Mouse (Mus musculus) layer of hippocampus, adult 18-20 months (tissue): ENCODE results near the gene Fam50a. TPM values are rescaled to one million over a fixed set of nuclear protein-coding genes. Genes with fewer than 3 reads are reported as not detected.

Experiments
- DNase-seq, 2 experiments: peaks; one replicate each; pipeline ENCODE4 v3.0.0; 2022; ENCODE audit warnings: low spot score in 2 of 2
- long read RNA-seq: library from polyadenylated mRNA; stranded (forward); transcript quantifications from one replicate; pipeline ENCODE4 v2.0.0, GENCODE M21; 2021
- total RNA-seq, 2 experiments: library from RNA; stranded (reverse); gene quantifications; 2 replicates each; pipeline ENCODE4 v1.2.3; 2021

Fam50a gene
- total RNA-seq, result 10 to 100 TPM; 24.6 to 30.3 TPM
- long read RNA-seq, transcript Fam50a-201 (13 exons, 1,383 nt), result major isoform, 16 of 24 reads
- long read RNA-seq, partial matches to known transcripts, result 3 of 24 reads
- long read RNA-seq, other reads (novel, unspliced or antisense), result 5 of 24 reads

DNA sequence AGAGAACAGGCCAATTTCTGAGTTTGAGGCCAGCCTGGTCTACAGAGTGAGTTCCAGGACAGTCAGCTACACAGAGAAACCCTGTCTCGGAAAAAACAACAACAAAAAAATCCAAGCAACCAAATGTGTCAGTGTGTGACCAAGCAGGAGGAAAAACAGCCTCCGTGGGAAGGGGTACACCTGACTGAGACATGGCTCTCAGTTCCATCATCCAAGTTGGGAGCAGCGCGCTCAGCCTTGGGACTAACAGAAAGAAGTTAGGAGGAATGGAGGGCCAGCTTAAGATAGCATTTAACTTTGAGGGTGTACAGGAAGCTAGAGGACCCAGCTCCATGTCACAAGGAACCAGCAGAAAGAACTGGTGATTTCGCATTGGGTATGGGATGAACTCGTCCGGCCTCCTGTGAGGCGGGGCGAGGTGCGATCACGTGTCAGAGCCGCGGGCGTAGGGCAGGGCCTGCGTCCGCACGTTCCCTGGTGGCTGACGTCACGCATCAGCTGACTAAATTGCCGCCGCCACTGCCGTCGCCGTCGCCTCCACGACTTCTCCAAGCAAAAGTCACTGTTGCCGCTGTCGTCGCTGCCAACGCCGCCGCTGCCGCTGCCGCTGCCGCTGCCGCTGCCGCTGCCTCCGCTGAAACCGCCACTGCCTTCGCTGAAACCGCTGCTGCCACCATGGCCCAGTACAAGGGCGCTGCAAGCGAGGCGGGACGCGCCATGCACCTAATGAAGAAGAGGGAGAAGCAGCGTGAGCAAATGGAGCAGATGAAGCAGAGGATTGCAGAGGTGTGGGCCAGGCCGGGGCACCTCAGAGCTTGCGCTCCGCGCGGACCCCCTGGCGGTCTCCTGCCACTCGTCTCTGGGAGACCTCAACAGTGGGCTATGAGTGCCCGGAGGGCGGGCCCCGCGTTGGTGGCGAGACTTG is at the start of gene Fam50a:
Gene Fam50a, plus strand, starts transcription at position 494 of the 925 bp plus-strand sequence.
- peak; percentile 79 to 91 for DNase-seq

DNA sequence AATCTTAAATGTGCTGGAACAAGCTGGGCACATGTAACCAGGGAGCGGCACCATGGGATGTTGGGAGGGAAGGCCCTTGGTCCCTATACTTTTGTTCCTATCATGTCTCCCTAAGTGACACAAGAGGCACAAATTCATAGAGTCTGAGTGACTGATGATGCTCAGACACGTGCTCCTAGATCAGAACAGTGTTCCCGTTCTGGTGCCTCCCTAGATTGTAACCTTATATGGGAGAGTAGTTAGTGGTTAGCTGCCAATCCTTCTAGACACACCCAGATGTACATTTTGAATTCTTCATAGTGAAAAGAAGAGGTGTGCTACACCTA is 43.1 kb upstream of the Fam50a start:
- DNase-seq, result no peak

GRCm38 (mm10) chrX:74270062-74270901 is 42.6 kb upstream of the Fam50a start, which contains the start of gene Rpl10:
Gene Rpl10 (plus strand): TSS chrX:74270812.
- peak; percentile 87 to 94 for DNase-seq

GRCm38 (mm10) chrX:74270902-74271551 is 41.8 kb upstream of the Fam50a start:
- DNase-seq, result peak in 1 of 2 experiments; percentile 28

DNA sequence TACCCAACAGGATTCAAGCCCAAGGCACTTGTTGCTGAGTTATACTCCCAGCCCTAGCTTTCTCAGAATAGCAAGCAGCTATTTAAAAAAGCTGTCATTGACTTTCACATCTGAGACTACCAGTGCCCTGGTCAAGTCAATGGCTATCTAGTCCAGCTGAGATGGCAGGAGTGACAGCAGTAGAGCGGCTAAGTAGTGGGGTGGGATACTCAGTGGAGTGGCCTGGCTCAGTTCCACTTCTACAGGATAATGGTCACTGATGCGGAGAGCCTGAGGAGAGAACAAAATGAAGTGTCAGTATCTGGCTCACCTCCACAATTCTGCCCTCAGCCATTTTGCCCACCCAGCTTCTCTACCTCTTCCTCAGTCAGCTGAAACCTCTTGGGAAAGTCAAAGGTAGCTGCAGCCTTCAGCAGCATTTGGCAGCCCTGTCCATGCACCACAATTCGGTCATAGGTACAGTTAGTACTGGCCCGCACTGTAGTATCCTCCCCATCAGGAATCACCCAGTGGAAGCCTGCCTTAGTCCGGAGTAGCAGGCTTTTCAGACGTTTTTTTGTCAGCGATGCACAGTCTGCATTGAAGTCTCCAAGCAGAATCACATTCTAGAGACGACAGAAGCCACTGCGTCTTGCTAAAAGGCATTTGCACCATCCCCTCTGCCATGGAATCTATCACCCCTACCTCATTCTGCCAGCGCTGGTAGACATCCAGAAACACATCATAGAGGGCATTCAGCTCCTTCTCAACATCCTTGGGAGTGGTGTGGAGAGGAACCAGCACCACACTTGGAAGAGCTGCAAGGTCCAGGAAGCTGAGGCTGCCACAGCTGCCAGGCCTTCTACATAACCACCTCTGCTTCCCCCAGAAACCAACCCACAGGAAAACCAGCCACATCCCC is 39.2 kb upstream of the Fam50a start:
- DNase-seq, result no peak

- DNase-seq, result no peak
Observed at GRCm38 (mm10) chrX:74277916-74278315, 34.9 kb upstream of the Fam50a start.

DNA sequence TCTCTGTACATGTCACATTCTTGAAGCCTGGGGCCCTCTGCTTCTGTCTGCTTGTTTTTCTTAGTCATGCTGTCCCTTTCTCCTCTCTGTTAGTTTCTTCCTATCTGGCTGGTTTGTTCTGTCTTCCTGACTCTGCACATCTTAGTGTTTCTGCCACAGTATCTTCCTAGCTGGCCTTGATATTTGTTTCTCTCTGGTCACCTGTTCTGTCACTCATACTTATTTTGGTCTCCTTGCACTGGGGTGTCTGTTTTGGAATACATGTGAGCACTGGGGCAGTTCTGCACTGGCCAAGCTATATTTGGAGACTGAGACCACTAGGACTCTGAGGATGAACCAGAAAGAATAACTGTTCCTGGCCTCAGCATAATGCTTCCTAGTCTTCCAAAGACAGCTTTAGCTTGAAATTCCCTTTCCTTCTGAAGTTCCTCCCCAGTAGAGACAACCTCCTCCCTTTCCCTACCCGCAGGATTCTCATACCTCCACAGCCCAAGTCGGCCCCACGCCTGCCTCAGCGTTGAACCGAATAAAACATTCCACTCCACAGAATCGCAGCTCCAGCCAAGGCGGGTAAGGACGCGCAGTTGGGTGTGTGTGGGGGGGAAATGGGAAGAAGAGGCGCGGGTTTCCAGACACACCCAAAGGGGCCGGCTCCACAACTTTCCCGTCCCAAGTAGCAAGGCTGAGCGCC is 31.6 kb upstream of the Fam50a start:
- no peak for DNase-seq

DNA sequence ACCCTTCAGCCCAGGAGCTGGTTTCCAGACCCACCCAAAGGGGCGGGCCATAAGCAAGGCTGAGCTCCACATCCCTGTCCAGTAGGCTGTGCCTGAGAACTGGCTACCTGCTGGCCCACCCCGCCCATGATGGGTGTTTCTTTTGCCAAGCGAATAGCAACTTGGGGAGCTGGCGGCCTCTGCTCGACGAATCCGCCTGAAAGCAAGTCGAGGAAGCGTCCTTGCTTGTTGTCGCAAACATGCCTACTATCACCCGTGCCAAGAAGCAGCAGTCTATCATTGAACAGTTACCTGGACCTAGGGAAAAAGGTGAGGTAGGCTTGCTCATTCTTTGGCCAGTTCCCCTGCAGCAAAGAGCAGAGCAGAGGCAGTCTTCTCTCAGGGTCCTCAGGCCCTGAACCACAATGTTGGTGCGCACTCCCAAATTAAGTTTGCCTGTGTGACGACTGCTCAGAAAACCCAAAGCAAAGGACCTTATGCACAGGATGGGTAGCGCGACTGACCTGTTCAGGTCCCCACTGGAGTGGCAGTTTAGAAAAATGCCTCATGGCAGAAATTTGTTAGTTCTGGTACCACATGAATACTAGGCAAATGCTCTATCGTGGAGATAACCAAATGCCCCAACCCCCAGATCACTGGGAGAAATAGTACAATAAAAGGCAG is 31.0 kb upstream of the Fam50a start, which contains the start of the genes Taz and Dnase1l1:
Gene Taz, plus strand, starts transcription at position 181 of the 663 bp plus-strand sequence.
Gene Dnase1l1, minus strand, starts transcription at position 606 of the 663 bp plus-strand sequence.
- DNase-seq, result peak; percentile 14 to 28

DNA sequence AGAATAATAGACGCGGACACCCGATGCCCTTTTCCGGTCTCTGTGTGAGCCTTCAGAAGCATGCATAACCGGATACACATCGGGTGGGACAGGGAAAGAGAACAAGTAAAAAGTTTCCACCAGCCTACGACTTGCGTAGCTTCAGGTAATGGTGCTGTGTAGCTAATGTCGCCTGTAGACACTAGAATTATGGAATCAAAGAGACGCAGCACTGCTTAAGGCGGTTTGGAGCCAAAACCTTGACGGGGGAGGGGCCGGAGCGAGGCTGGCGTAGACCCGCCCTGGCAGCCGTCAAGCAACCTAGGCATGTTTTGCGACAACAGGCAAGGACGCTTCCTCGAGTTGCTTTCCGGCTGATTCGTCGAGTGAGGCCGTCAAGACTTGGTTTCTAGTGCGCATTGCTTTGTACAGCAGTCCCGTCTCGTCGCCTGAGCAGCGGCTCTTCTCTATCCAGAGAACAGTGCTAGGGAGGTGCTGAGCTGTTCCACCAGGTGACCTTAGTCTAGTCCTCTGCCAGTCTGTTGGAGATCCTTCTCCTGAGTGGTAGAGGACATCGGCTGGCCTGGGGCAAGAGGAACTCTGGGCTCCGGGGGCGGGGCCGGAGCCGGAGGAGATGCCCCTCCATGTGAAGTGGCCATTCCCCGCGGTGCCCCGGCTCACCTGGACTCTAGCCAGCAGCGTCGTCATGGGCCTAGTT is 30.3 kb upstream of the Fam50a start:
- DNase-seq, result peak; percentile 77 to 92

- no peak for DNase-seq
Observed at GRCm38 (mm10) chrX:74283092-74283437, 29.8 kb upstream of the Fam50a start.

- DNase-seq, result no peak
Observed at GRCm38 (mm10) chrX:74293431-74293830, 19.4 kb upstream of the Fam50a start.

DNA sequence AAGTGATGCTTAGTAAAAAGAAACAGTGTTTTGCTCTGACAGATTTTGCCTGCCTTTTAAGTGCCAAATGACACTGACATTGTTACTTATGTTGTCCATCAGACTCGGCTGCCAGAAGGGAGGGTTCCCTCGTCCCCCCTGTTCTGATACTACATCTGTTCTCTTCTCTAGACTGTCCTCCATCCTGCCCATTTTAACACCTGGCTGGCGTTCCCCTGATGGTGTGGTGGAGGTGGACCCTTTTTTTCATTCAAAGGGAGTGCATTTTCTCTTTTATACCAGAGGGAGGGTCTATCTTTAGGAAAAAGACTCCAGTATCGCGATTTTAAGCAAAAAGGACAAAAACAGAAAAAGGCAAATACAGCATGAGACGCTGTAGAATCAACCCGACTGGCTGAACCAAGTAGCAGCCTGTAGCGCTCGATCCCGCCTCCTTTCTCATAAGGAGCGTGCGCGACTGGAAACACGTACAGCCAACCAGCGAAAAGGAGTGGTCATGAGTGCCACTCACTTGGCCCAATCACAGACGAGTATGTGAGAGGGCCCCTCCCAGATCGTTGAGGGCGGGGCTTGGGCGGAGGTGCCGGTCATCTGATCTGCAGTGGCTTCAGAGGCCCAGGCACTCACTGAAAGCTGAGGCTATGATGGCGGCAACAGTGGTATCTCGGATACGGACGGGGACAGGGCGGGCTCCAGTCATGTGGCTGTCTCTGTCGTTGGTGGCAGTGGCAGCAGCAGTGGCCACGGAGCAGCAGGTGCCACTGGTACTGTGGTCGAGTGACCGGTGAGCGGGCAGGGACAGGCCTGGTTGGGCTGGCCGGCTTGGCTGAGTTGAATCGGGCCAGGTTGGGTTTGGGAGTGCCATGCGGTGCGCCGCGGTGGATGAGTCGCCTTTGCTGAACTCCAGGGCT is 16.0 kb upstream of the Fam50a start, which contains the start of gene Atp6ap1:
Gene Atp6ap1, plus strand, starts transcription at position 560 of the 911 bp plus-strand sequence.
- DNase-seq, result peak; percentile 90 to 96

- DNase-seq, result no peak
Observed at GRCm38 (mm10) chrX:74298348-74298747, 14.5 kb upstream of the Fam50a start.

DNA sequence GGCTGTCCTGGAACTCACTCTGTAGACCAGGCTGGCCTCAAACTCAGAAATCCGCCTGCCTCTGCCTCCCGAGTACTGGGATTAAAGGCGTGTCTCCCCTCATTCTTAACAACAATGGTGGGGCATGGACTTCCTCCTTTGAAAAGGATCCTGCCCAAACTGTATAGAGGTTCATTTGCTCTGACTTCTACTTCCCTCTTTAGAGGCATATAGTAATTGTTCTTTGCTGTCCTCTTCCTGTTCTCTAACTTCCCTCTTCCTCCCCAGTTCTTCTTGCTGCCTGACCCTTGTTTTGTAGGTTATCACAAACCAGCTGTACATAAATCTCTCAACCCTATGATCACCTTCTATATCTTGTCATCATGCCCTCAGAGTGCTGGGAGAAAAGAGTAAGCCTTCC is 13.1 kb upstream of the Fam50a start:
- no peak for DNase-seq

GRCm38 (mm10) chrX:74304867-74305700 is 7.7 kb upstream of the Fam50a start, which contains the start of gene Gdi1:
Gene Gdi1 (plus strand): TSS chrX:74304998.
- DNase-seq, result peak; percentile 67 to 77

- peak; percentile 32 to 47 for DNase-seq
Observed at GRCm38 (mm10) chrX:74328725-74329161, 15.9 kb downstream of the Fam50a start, which contains the start of gene Plxna3. Gene Plxna3 (plus strand): TSS chrX:74329066.
